Comparison of ENCODE assay signal across 11 mouse cellular contexts in genomic region chr11:68962159-68962558, GRCm38 (mm10). TPM values are rescaled to one million over a fixed set of nuclear protein-coding genes. Genes with fewer than 3 reads are reported as not detected.
"Had no signal": no experiment of that assay in that cellular context is flagged by ENCODE, and none has a peak within 500 bp of the region (broad histone marks: within the 10 kb centered on the region; RNA-seq: fewer than 3 reads in every experiment).

No protein-coding gene starts in this region.

RNA-seq across cellular contexts. Expression of gene Odf4, which starts 35.3 kb away (rescaled TPM):
- polyA plus RNA-seq: heart, embryonic 10.5 days; heart, embryonic 13.5 days; heart, embryonic 15.5 days; heart, postnatal 0 days; intestine, embryonic 16.5 days; kidney, embryonic 16.5 days; limb, embryonic 10.5 days; limb, embryonic 14.5 days; liver, embryonic 11.5 days; liver, embryonic 13.5 days; liver, embryonic 15.5 days had no signal
